Mouse (Mus musculus) bone marrow macrophage, adult 2 months (primary cell): ENCODE data around the gene Itpr1.

Experiments
- CTCF ChIP-seq: IDR thresholded peaks from 2 replicates; pipeline ENCODE4 v1.5.1; 2012; ENCODE audit warnings: low read depth, mild to moderate bottlenecking, low read length, moderate library complexity
- POLR2A ChIP-seq: IDR thresholded peaks from 2 replicates; pipeline ENCODE4 v1.6.1; 2012; ENCODE audit warnings: mild to moderate bottlenecking, low read depth, low read length, borderline replicate concordance

DNA sequence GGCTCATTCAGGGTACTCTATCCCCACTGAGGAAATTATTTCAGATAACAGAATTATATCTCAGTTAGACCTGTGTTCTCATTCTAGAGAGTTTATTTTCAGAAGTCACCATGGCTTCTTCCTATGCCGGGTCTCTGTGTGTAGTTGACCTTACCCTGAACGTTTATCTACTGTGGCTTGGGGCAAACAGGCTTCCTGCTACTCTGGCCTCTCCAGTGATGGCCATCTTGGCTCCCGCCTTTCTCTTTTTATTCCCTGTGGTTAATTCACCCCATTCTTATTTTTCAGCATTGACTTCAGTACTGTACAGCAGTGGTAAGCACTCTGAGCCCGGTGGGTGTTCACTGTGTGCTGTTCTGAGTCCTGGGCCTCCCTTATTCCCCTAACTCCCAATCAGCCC is 25.1 kb downstream of the Itpr1 start:
- TF ChIP-seq POLR2A (no peak), CTCF (no peak)
